Mouse (Mus musculus) forebrain, embryonic 13.5 days (tissue): ENCODE data around the gene Faap20. TPM values are rescaled to one million over a fixed set of nuclear protein-coding genes. Genes with fewer than 3 reads are reported as not detected.

Source experiments
- ATAC-seq: fragments of 200-750 bp; cut with Nextera tagmentation; 2 replicates; pipeline ENCODE4 v1.8.0; 2017
- H3K27ac ChIP-seq: fragments of 300-500 bp; sonication (generic); 2 replicates; pipeline ENCODE4 v1.5.1; 2015; ENCODE audit warnings: inconsistent platforms, mild to moderate bottlenecking, moderate library complexity
- H3K27me3 ChIP-seq: fragments of 300-500 bp; sonication (generic); 2 replicates; pipeline ENCODE4 v1.6.1; 2015; ENCODE audit warnings: mild to moderate bottlenecking, inconsistent platforms
- H3K36me3 ChIP-seq: fragments of 300-500 bp; sonication (generic); 2 replicates; pipeline ENCODE4 v1.6.1; 2015; ENCODE audit warnings: mild to moderate bottlenecking, inconsistent platforms; ENCODE audit not compliant: poor library complexity, severe bottlenecking
- H3K4me1 ChIP-seq: fragments of 300-500 bp; sonication (generic); 2 replicates; pipeline ENCODE4 v1.6.1; 2015; ENCODE audit warnings: inconsistent platforms
- H3K4me2 ChIP-seq: fragments of 300-500 bp; sonication (generic); 2 replicates; pipeline ENCODE4 v1.6.1; 2015; ENCODE audit warnings: inconsistent platforms, mild to moderate bottlenecking, moderate library complexity
- H3K4me3 ChIP-seq: fragments of 300-500 bp; sonication (generic); 2 replicates; pipeline ENCODE4 v1.5.1; 2015; ENCODE audit warnings: mild to moderate bottlenecking, inconsistent platforms
- H3K9ac ChIP-seq: fragments of 300-500 bp; sonication (generic); 2 replicates; pipeline ENCODE4 v1.6.1; 2015; ENCODE audit warnings: mild to moderate bottlenecking, inconsistent platforms
- H3K9me3 ChIP-seq: fragments of 300-500 bp; sonication (generic); replicated peaks from 2 replicates; pipeline ENCODE4 v1.6.1; 2016; ENCODE audit warnings: inconsistent platforms
- WGBS: fragments of 180-500 bp; shearing (Covaris S2); methylation state at CpG from one replicate; pipeline ENCODE4 v1.1.7; 2015; 5-methylcytosine and 5-hydroxymethylcytosine counted together
- polyA plus RNA-seq: library from polyadenylated mRNA; unstranded; fragments of >200 nt; fragmentation: Nextera tagmentation; extraction: Ambion mirVana; gene quantifications from 2 replicates; pipeline ENCODE4 v1.2.1, GENCODE M21; 2015

Gene Faap20
- polyA plus RNA-seq = 90.3 and 93.2 TPM in 2 replicates

GRCm38 (mm10) chr4:155249648-155250351, at the start of gene Faap20:
TSS of gene Faap20 (plus strand) at chr4:155249802.
- H3K4me2 ChIP-seq = peak within 1 kb of the TSS; percentile 82
- H3K9me3 ChIP-seq = no peaks in the 10 kb centered on the region
- H3K27me3 ChIP-seq = no peaks in the 10 kb centered on the region
- peak; percentile 88 for ATAC-seq
- under 1% methylated on average over 55 of the region's 58 CpGs for WGBS
- H3K9ac ChIP-seq = peak within 1 kb of the TSS; percentile 85
- peak within 1 kb of the TSS; percentile 56 for H3K4me3 ChIP-seq
- peaks cover 35% of the 10 kb centered on the region for H3K4me1 ChIP-seq
- H3K36me3 ChIP-seq = peaks cover 9% of the 10 kb centered on the region; the same call in 1 of the 2 replicates
- H3K27ac ChIP-seq = peak within 1 kb of the TSS; percentile 97

- no peak overlapping the region for H3K9ac ChIP-seq
- no peaks in the 10 kb centered on the region for H3K36me3 ChIP-seq
- H3K4me3 ChIP-seq = no peak overlapping the region
- no peak overlapping the region for H3K4me2 ChIP-seq
- H3K9me3 ChIP-seq = no peaks in the 10 kb centered on the region
- WGBS = 92% methylated on average over 3 of the region's 3 CpGs
- H3K27ac ChIP-seq = no peak overlapping the region
- no peak for ATAC-seq
- H3K27me3 ChIP-seq = no peaks in the 10 kb centered on the region
- H3K4me1 ChIP-seq = peaks cover 38% of the 10 kb centered on the region
Observed at GRCm38 (mm10) chr4:155200861-155201390, 48.7 kb upstream of the Faap20 start.

GRCm38 (mm10) chr4:155201764-155202163, 47.8 kb upstream of the Faap20 start:
- no peak overlapping the region for H3K4me2 ChIP-seq
- no peak overlapping the region for H3K27ac ChIP-seq
- ATAC-seq = no peak
- no peak overlapping the region for H3K4me3 ChIP-seq
- 94% methylated on average over 7 of the region's 7 CpGs for WGBS
- no peaks in the 10 kb centered on the region for H3K9me3 ChIP-seq
- peaks cover 34% of the 10 kb centered on the region for H3K4me1 ChIP-seq
- H3K36me3 ChIP-seq = no peaks in the 10 kb centered on the region
- H3K9ac ChIP-seq = no peak overlapping the region
- H3K27me3 ChIP-seq = no peaks in the 10 kb centered on the region

GRCm38 (mm10) chr4:155205919-155206318, 43.7 kb upstream of the Faap20 start:
- Histone ChIP-seq H3K9me3 (no peaks in the 10 kb centered on the region), H3K9ac (no peak overlapping the region), H3K27me3 (no peaks in the 10 kb centered on the region), H3K36me3 (peaks cover 6% of the 10 kb centered on the region), H3K4me1 (peaks cover 36% of the 10 kb centered on the region), H3K4me2 (no peak overlapping the region), H3K27ac (no peak overlapping the region), H3K4me3 (no peak overlapping the region)
- ATAC-seq = no peak
- WGBS = 83% methylated on average over 6 of the region's 6 CpGs

- H3K9me3 ChIP-seq = no peaks in the 10 kb centered on the region
- H3K9ac ChIP-seq = no peak overlapping the region
- ATAC-seq = no peak
- 92% methylated on average over 7 of the region's 8 CpGs for WGBS
- H3K27ac ChIP-seq = no peak overlapping the region
- no peak overlapping the region for H3K4me2 ChIP-seq
- H3K4me1 ChIP-seq = peaks cover 36% of the 10 kb centered on the region
- no peaks in the 10 kb centered on the region for H3K27me3 ChIP-seq
- no peak overlapping the region for H3K4me3 ChIP-seq
- H3K36me3 ChIP-seq = peaks cover 11% of the 10 kb centered on the region
Observed at GRCm38 (mm10) chr4:155206498-155206897, 43.1 kb upstream of the Faap20 start.

GRCm38 (mm10) chr4:155207841-155208240, 41.8 kb upstream of the Faap20 start:
- Histone ChIP-seq H3K9ac (no peak overlapping the region), H3K4me2 (no peak overlapping the region), H3K27me3 (no peaks in the 10 kb centered on the region), H3K4me1 (peaks cover 48% of the 10 kb centered on the region), H3K9me3 (no peaks in the 10 kb centered on the region), H3K27ac (no peak overlapping the region), H3K4me3 (no peak overlapping the region), H3K36me3 (peaks cover 11% of the 10 kb centered on the region)
- WGBS = 65% methylated on average over 3 of the region's 3 CpGs
- ATAC-seq = no peak

- no peak overlapping the region for H3K4me2 ChIP-seq
- H3K4me1 ChIP-seq = peaks cover 56% of the 10 kb centered on the region
- ATAC-seq = no peak
- H3K36me3 ChIP-seq = peaks cover 11% of the 10 kb centered on the region
- 64% methylated on average over 7 of the region's 7 CpGs for WGBS
- H3K4me3 ChIP-seq = no peak overlapping the region
- no peaks in the 10 kb centered on the region for H3K9me3 ChIP-seq
- H3K9ac ChIP-seq = no peak overlapping the region
- no peak overlapping the region for H3K27ac ChIP-seq
- H3K27me3 ChIP-seq = no peaks in the 10 kb centered on the region
Observed at GRCm38 (mm10) chr4:155208613-155209012, 41.0 kb upstream of the Faap20 start.

- Histone ChIP-seq H3K27me3 (no peaks in the 10 kb centered on the region), H3K27ac (no peak overlapping the region), H3K4me2 (no peak overlapping the region), H3K4me1 (peaks cover 60% of the 10 kb centered on the region), H3K4me3 (no peak overlapping the region), H3K36me3 (peaks cover 11% of the 10 kb centered on the region), H3K9me3 (no peaks in the 10 kb centered on the region), H3K9ac (no peak overlapping the region)
- no peak for ATAC-seq
Observed at GRCm38 (mm10) chr4:155209079-155209478, 40.5 kb upstream of the Faap20 start.

GRCm38 (mm10) chr4:155209494-155209893, 40.1 kb upstream of the Faap20 start:
- Histone ChIP-seq H3K4me2 (no peak overlapping the region), H3K4me3 (no peak overlapping the region), H3K9me3 (no peaks in the 10 kb centered on the region), H3K36me3 (peaks cover 11% of the 10 kb centered on the region), H3K27me3 (no peaks in the 10 kb centered on the region), H3K27ac (no peak overlapping the region), H3K9ac (no peak overlapping the region), H3K4me1 (peaks cover 64% of the 10 kb centered on the region)
- ATAC-seq = no peak
- 92% methylated on average over 5 of the region's 5 CpGs for WGBS

- Histone ChIP-seq H3K4me3 (0 out of 2 replicates have a peak overlapping the region, but pooled peaks have one; percentile 4), H3K4me1 (peaks cover 78% of the 10 kb centered on the region), H3K4me2 (peak overlapping the region; percentile 38), H3K36me3 (peaks cover 11% of the 10 kb centered on the region), H3K27ac (peak overlapping the region; percentile 55), H3K9ac (peak overlapping the region; percentile 28), H3K27me3 (no peaks in the 10 kb centered on the region), H3K9me3 (no peaks in the 10 kb centered on the region)
- ATAC-seq = peak; percentile 85
- WGBS = 23% methylated on average over 9 of the region's 9 CpGs
Observed at GRCm38 (mm10) chr4:155213052-155213751, 36.4 kb upstream of the Faap20 start.

GRCm38 (mm10) chr4:155213752-155214054, 35.9 kb upstream of the Faap20 start:
- 45% methylated on average over 6 of the region's 6 CpGs for WGBS
- H3K4me3 ChIP-seq = 0 out of 2 replicates have a peak overlapping the region, but pooled peaks have one; percentile 4
- H3K27ac ChIP-seq = peak overlapping the region; percentile 55; the same call in 1 of the 2 replicates
- no peaks in the 10 kb centered on the region for H3K27me3 ChIP-seq
- no peak for ATAC-seq
- peak overlapping the region; percentile 28 for H3K9ac ChIP-seq
- peaks cover 11% of the 10 kb centered on the region for H3K36me3 ChIP-seq
- peak overlapping the region; percentile 38 for H3K4me2 ChIP-seq
- peaks cover 78% of the 10 kb centered on the region for H3K4me1 ChIP-seq
- no peaks in the 10 kb centered on the region for H3K9me3 ChIP-seq

- 51% methylated on average over 6 of the region's 6 CpGs for WGBS
- peaks cover 80% of the 10 kb centered on the region for H3K4me1 ChIP-seq
- no peaks in the 10 kb centered on the region for H3K9me3 ChIP-seq
- no peaks in the 10 kb centered on the region for H3K27me3 ChIP-seq
- 0 out of 2 replicates have a peak overlapping the region, but pooled peaks have one; percentile 4 for H3K4me3 ChIP-seq
- ATAC-seq = no peak
- H3K9ac ChIP-seq = peak overlapping the region; percentile 28; the same call in 1 of the 2 replicates
- H3K27ac ChIP-seq = peak overlapping the region; percentile 55; the same call in 1 of the 2 replicates
- peak overlapping the region; percentile 38 for H3K4me2 ChIP-seq
- peaks cover 11% of the 10 kb centered on the region for H3K36me3 ChIP-seq
Observed at GRCm38 (mm10) chr4:155214188-155214587, 35.4 kb upstream of the Faap20 start.
